Mouse (Mus musculus): ENCODE measurements at regions not wholly inside any gene's neighbourhood (a gene's known extent, or its start where the extent isn't known, plus 50 kb on each side); places are given as distances from the start of the nearest gene placed in this dataset.

DNA sequence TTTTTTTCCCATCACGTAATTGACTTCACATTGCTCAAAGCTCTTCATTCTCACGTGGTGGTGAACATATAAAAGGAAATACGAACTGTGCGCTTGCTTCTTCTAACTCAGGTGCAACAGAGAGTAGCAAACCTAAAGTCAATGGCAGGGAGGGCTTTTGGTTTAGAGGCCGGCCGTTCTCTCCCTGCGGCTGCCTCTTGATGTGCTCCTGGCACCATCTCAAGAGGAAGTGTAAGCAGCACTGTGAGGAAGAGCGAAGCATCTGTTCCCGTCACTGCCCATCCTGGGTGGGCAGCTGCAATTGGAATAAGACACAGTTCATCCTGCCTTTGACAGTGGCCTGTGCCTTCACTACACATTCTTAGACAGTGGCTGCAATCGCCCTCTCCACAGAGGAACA lies 204.0 kb downstream of the Gm11361 start:
- H3K9ac ChIP-seq (ENCODE audit: low read depth, low read length): no peak overlapping the region
- H3K27me3 ChIP-seq (ENCODE audit: control insufficient read depth, insufficient read depth, low read length): no peaks in the 10 kb centered on the region
- TF ChIP-seq POLR2A (IDR thresholded peaks at IDR 0.05; ENCODE audit: extremely low read depth, insufficient read depth, low read length) (no peak), CTCF (IDR thresholded peaks at IDR 0.05; ENCODE audit: low read depth, low read length) (no peak)
- H3K4me1 ChIP-seq (ENCODE audit: control insufficient read depth, insufficient read depth, low read length): no peaks in the 10 kb centered on the region
- no peaks in the 10 kb centered on the region for H3K36me3 ChIP-seq (ENCODE audit: control insufficient read depth, insufficient read depth, low read length)
- no peaks in the 10 kb centered on the region for H3K79me2 ChIP-seq (ENCODE audit: control insufficient read depth, insufficient read depth, low read length)
- no peak overlapping the region for H3K27ac ChIP-seq (replicated peaks; ENCODE audit: insufficient read depth, low read depth, low read length)
- no peak for DNase-seq (ENCODE audit: extremely low read depth, low read depth, low spot score)
- H3K4me3 ChIP-seq (ENCODE audit: insufficient read depth, low read depth, low read length): no peak overlapping the region
- WGBS: 89% methylated on average over 10 of the region's 10 CpGs

- Histone ChIP-seq H3K79me2 (ENCODE audit: control insufficient read depth, insufficient read depth, low read length) (no peaks in the 10 kb centered on the region), H3K27me3 (ENCODE audit: control insufficient read depth, insufficient read depth, low read length) (no peaks in the 10 kb centered on the region), H3K36me3 (ENCODE audit: control insufficient read depth, insufficient read depth, low read length) (no peaks in the 10 kb centered on the region), H3K9ac (ENCODE audit: low read depth, low read length) (no peak overlapping the region), H3K4me1 (ENCODE audit: control insufficient read depth, insufficient read depth, low read length) (no peaks in the 10 kb centered on the region), H3K4me3 (ENCODE audit: insufficient read depth, low read depth, low read length) (no peak overlapping the region), H3K27ac (replicated peaks; ENCODE audit: insufficient read depth, low read depth, low read length) (no peak overlapping the region)
- peak; percentile 5 for DNase-seq (ENCODE audit: extremely low read depth, low read depth, low spot score)
- TF ChIP-seq POLR2A (IDR thresholded peaks at IDR 0.05; ENCODE audit: extremely low read depth, insufficient read depth, low read length) (no peak), CTCF (IDR thresholded peaks at IDR 0.05; ENCODE audit: low read depth, low read length) (no peak)
- WGBS: 69% methylated on average over 3 of the region's 3 CpGs
Observed at GRCm38 (mm10) chr13:28457403-28457802, 200.1 kb downstream of the Gm11361 start.

GRCm38 (mm10) chr13:28455878-28456277 lies 198.6 kb downstream of the Gm11361 start:
- no peaks in the 10 kb centered on the region for H3K79me2 ChIP-seq (ENCODE audit: control insufficient read depth, insufficient read depth, low read length)
- no peak overlapping the region for H3K4me3 ChIP-seq (ENCODE audit: insufficient read depth, low read depth, low read length)
- whole genome bisulfite sequencing: 94% methylated on average over 3 of the region's 3 CpGs
- TF ChIP-seq POLR2A (IDR thresholded peaks at IDR 0.05; ENCODE audit: extremely low read depth, insufficient read depth, low read length) (no peak), CTCF (IDR thresholded peaks at IDR 0.05; ENCODE audit: low read depth, low read length) (no peak)
- no peak overlapping the region for H3K27ac ChIP-seq (replicated peaks; ENCODE audit: insufficient read depth, low read depth, low read length)
- no peak overlapping the region for H3K9ac ChIP-seq (ENCODE audit: low read depth, low read length)
- no peaks in the 10 kb centered on the region for H3K27me3 ChIP-seq (ENCODE audit: control insufficient read depth, insufficient read depth, low read length)
- no peak for DNase-seq (ENCODE audit: extremely low read depth, low read depth, low spot score)
- H3K4me1 ChIP-seq (ENCODE audit: control insufficient read depth, insufficient read depth, low read length): no peaks in the 10 kb centered on the region
- H3K36me3 ChIP-seq (ENCODE audit: control insufficient read depth, insufficient read depth, low read length): no peaks in the 10 kb centered on the region

DNA sequence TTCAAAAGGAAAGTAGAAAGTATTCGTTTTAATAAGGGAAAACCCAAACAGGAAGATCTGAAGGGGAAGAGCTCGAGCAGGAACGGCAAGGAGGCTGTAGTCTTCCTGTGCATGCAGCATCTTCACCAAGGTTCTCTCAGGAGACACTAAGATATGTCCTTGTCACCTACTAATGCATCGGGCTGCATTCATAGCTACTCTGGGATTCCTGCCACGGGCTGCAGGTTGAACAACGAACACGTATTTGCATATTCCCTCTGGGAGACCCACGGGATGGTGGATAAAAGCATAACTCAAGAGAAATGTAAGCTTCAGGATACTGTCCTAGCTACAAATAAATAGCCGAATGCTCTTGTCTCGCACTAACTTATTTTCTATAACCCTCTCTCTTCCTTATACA lies 197.7 kb downstream of the Gm11361 start:
- Histone ChIP-seq H3K9ac (ENCODE audit: low read depth, low read length) (no peak overlapping the region), H3K36me3 (ENCODE audit: control insufficient read depth, insufficient read depth, low read length) (no peaks in the 10 kb centered on the region), H3K27me3 (ENCODE audit: control insufficient read depth, insufficient read depth, low read length) (no peaks in the 10 kb centered on the region), H3K4me1 (ENCODE audit: control insufficient read depth, insufficient read depth, low read length) (no peaks in the 10 kb centered on the region), H3K79me2 (ENCODE audit: control insufficient read depth, insufficient read depth, low read length) (no peaks in the 10 kb centered on the region), H3K4me3 (ENCODE audit: insufficient read depth, low read depth, low read length) (no peak overlapping the region), H3K27ac (replicated peaks; ENCODE audit: insufficient read depth, low read depth, low read length) (no peak overlapping the region)
- no peak for DNase-seq (ENCODE audit: extremely low read depth, low read depth, low spot score)
- TF ChIP-seq POLR2A (IDR thresholded peaks at IDR 0.05; ENCODE audit: extremely low read depth, insufficient read depth, low read length) (no peak), CTCF (IDR thresholded peaks at IDR 0.05; ENCODE audit: low read depth, low read length) (no peak)
- WGBS: 88% methylated on average over 10 of the region's 10 CpGs

GRCm38 (mm10) chr13:28450699-28451445 lies 193.5 kb downstream of the Gm11361 start:
- Histone ChIP-seq H3K9ac (ENCODE audit: low read depth, low read length) (no peak overlapping the region), H3K4me3 (ENCODE audit: insufficient read depth, low read depth, low read length) (no peak overlapping the region), H3K79me2 (ENCODE audit: control insufficient read depth, insufficient read depth, low read length) (no peaks in the 10 kb centered on the region), H3K27me3 (ENCODE audit: control insufficient read depth, insufficient read depth, low read length) (no peaks in the 10 kb centered on the region), H3K4me1 (ENCODE audit: control insufficient read depth, insufficient read depth, low read length) (no peaks in the 10 kb centered on the region), H3K27ac (replicated peaks; ENCODE audit: insufficient read depth, low read depth, low read length) (no peak overlapping the region), H3K36me3 (ENCODE audit: control insufficient read depth, insufficient read depth, low read length) (no peaks in the 10 kb centered on the region)
- no peak for DNase-seq (ENCODE audit: extremely low read depth, low read depth, low spot score)
- WGBS: 91% methylated on average over 14 of the region's 14 CpGs
- no peak for TF ChIP-seq CTCF (IDR thresholded peaks at IDR 0.05; ENCODE audit: low read depth, low read length)
- TF ChIP-seq POLR2A (IDR thresholded peaks at IDR 0.05; ENCODE audit: extremely low read depth, insufficient read depth, low read length): no peak

- H3K9ac ChIP-seq (ENCODE audit: low read depth, low read length): no peak overlapping the region
- H3K4me3 ChIP-seq (ENCODE audit: insufficient read depth, low read depth, low read length): no peak overlapping the region
- no peak for DNase-seq (ENCODE audit: extremely low read depth, low read depth, low spot score)
- 89% methylated on average over 1 of the region's 1 CpGs for WGBS
- no peaks in the 10 kb centered on the region for H3K36me3 ChIP-seq (ENCODE audit: control insufficient read depth, insufficient read depth, low read length)
- H3K27ac ChIP-seq (replicated peaks; ENCODE audit: insufficient read depth, low read depth, low read length): no peak overlapping the region
- H3K27me3 ChIP-seq (ENCODE audit: control insufficient read depth, insufficient read depth, low read length): no peaks in the 10 kb centered on the region
- no peaks in the 10 kb centered on the region for H3K79me2 ChIP-seq (ENCODE audit: control insufficient read depth, insufficient read depth, low read length)
- TF ChIP-seq POLR2A (IDR thresholded peaks at IDR 0.05; ENCODE audit: extremely low read depth, insufficient read depth, low read length) (no peak), CTCF (IDR thresholded peaks at IDR 0.05; ENCODE audit: low read depth, low read length) (no peak)
- no peaks in the 10 kb centered on the region for H3K4me1 ChIP-seq (ENCODE audit: control insufficient read depth, insufficient read depth, low read length)
Observed at GRCm38 (mm10) chr13:28449026-28449425, 191.7 kb downstream of the Gm11361 start.
